Mouse (Mus musculus) liver (tissue): ENCODE results near the gene Krt79.

Experiments used
- DNase-seq: peaks from one replicate; pipeline ENCODE4 v3.0.0-alpha.2; 2020; ENCODE audit warnings: mixed read lengths

The Krt79 gene

DNA sequence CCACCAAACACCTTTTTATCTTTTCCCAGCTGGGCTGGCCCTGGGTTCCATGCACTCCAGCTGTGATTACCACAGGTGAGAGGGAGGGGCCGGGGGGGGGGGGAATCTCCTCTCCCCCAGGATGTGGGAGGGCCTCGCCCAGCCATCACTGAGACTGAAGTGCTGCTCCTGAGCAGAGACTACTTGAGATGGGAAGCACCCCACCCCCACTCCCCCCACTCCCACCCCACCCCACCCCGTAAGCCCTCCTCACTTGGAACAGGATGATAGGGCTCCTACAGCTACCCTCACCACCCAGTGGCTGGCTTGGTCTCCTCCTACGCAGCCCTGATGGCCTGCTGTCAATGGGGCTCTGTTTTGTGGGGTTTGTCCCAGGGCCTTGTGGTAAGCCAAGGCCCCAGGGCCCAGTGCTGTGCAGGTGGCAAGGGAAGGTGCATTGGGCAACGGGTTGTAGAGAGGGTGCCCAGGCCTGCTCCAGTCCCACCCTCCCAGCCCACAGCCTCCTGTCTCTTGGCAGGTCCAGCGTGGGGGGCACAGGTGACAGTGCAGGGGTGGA, at the start of gene Krt79:
Gene Krt79 (minus strand): TSS at position 51 of the 556 bp plus-strand sequence.
- no peak for DNase-seq

DNA sequence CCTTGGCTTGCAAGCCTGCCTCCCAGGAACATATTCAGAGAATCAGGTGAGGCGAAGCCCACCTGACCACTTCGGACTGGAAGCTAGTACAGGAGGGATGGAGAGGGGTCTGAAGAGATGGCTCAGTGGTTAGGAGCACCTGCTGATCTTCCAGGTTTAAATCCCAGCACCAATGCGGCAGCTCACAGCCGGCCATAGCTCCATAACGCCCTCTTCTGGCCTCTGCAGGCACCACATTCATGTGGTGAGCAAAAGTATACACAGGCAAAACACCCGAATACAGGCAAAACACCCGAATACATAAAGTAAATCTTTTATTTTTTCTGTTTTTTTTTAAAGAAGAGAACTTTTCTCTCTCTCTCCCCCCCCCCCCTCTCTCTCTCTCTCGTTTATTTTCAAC, 48.6 kb upstream of the Krt79 start:
- DNase-seq: no peak

DNA sequence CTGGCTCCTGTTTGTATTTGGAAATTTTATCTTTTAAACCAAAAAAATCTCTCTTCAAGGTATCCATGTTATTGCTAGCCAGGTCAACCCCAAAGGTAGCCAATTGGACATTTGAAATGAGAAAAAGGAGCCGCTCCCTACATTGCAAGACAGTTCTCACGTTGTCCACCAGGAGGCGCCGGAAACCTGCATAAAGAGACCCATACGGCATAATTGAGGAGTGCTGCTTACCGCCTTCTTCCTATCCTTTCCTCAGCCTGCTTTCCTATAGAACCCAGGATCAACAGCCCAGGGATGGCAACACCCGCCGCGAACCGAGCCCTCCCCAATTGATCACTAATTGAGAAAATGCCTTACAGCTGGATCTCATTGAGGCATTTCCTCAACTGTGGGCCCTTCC, 48.0 kb upstream of the Krt79 start:
- DNase-seq: peak; percentile 81

DNA sequence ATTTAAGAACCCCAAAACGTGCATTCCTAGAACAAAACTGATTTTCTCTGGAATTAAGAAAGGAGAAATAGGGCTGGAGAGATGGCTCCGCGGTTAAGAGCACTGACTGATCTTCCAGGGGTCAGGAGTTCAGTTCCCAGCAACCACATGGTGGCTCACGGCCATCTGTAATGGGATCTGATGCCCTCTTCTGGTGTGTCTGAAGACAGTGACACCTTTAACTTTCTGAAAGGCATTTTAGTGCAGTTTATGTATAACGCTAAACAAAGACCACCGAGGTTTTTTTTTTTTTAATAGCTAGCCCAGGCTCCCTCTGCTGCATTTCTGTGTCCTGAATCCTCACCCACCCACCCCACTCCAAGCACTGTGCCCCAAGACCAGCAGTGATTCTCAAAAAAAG, 44.6 kb upstream of the Krt79 start:
- DNase-seq: no peak

DNA sequence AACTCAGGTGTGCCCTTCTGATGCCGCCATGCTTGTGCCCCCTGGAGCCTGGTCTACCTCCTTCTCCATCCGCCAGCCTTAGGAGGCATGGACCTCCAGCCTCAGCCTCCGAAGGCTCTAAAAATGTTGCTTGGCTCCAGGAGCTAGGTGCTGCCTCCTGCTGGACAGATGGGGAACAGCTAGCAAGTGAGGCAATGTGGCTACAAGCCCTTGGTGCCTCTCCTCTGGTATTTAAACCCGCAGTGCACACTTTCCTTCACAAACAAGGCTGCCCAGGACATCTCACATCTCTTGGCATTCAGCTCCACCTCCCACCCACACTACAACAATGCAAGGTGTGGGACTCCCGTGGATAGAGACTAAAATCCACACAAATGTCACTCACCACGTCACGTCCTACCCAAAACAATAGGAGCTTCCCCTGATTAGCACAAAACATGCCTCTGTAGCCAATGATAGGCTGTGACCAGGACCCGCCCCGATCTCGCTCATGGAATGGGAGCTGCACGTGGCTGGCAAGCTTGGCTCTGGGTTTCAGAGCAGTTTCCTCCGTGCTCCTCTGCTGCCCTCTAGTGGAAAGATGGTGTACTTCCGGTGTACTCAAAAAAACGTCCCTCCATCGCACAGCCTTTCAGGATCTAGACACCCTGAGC, 44.0 kb upstream of the Krt79 start:
- peak; percentile 90 for DNase-seq

DNA sequence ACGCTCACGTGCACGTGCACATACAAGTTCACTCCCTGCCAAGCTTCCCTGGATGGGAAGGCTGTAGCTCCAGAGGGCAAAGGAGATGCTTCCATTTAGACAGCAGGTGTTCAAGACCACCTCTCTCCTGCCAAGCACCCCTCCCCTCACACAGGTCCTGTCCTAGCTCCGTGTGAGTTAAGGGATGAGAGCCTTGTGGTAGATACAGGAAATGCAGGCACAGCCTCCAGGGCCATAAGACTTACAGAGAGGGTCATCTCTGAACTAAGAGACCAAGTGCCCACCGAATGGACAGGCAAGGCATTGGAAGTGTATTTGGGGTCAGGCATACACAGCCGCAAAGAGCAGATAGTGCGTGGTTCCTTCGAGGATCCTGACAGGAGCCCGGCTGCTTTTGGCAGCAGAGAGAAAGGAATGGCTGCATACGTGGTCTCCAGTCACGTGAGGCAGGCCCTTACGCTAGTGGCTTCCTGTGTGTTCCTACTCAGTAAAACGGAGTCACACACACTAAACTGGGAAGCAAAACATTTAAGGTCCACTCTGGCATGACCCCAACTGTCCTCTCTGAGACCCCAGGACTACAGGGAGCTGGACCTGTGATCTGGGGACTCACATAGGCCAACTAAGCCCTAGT, 43.3 kb upstream of the Krt79 start:
- DNase-seq: no peak

DNA sequence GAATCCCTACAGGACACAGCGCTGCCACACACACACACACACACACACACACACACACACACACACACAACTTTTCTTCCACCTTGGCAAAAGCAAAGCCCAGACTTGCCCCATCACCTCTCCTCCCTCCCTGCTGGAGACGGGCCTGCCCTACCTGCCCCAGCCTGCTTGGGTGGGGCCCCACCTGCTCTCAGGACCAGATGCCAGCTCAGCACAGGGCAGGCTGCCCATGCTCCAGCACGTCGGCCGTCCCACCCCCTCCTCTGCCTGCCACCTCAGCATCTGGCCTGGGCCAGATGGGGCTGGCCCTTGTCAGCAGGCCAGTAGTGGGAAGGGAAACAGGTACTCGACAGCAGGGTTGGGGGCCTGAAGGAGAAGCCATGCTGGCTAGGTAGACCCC, 40.7 kb upstream of the Krt79 start:
- DNase-seq: no peak

DNA sequence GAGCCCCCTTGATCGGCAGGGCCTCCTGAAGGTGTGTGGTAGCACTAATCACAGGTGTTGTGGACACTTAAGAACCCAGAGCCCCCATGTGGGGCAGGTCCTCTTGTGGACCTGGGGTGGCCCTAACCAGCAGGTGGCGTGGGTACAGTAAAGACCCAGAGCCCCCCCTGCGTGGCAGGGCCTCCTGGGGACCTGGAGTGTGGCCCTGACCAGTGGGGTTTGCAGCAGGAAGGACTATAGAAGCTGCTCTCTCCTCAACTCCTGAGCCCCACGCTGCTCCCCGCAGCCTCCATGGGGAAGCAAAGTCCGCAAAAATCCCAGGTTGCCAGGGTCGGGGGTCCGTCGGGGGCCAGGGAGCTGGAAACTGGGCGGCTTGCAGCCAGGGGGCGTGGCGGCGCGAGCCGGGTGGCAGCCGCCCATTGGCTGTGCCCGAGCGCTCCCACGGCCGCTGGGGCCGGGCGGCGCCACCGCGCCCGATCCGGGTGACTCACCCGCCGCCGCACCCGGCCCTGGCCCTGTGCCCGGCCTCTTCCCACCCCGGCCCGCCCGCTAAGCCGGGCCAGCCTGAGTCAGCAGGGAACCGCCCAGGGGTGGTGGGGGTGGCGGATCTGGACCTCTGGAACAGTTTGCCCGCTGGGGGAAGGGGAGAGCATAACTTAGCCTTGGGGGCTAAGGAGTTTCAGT, 37.1 kb upstream of the Krt79 start:
- DNase-seq: peak; percentile 94

DNA sequence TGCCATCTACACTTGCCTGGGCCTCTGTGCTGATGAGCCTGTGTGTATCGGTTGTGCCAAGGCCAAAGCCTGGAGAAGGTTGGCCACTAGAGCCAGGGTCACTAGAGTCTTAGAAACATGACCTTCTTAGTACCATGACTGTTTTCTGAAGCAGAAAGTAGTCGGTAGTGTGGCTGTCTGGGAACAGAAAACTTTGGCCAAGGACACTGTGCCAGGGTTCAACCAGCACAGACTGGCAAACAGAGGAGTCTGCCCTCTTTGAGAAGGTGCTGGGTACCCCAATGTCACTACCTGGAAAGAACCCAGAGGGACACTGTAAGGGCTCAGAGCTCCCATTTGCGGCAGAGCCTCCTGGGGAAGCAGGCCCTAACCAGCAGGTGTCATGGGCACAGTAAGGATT, 36.5 kb upstream of the Krt79 start:
- no peak for DNase-seq

DNA sequence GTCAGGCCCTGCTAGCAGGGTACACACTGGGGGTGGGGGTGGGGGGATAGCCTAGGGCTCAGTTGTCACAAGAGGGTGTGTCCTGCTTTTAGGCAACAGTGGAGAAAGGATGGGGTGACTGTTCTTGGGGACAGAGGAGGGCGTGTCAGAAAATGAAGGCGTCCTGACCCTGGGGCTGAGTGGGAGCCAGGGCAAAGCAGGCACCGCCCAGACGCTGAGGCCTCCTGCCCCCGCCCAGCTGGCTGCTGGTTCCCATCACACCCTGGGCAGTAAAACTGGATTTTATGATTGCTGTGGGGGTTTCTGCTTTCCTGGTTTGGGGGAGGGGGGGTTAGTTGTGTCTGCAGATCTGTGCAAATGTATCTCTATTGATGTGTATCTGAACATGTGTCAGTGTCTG, 35.9 kb upstream of the Krt79 start:
- peak; percentile 84 for DNase-seq

DNA sequence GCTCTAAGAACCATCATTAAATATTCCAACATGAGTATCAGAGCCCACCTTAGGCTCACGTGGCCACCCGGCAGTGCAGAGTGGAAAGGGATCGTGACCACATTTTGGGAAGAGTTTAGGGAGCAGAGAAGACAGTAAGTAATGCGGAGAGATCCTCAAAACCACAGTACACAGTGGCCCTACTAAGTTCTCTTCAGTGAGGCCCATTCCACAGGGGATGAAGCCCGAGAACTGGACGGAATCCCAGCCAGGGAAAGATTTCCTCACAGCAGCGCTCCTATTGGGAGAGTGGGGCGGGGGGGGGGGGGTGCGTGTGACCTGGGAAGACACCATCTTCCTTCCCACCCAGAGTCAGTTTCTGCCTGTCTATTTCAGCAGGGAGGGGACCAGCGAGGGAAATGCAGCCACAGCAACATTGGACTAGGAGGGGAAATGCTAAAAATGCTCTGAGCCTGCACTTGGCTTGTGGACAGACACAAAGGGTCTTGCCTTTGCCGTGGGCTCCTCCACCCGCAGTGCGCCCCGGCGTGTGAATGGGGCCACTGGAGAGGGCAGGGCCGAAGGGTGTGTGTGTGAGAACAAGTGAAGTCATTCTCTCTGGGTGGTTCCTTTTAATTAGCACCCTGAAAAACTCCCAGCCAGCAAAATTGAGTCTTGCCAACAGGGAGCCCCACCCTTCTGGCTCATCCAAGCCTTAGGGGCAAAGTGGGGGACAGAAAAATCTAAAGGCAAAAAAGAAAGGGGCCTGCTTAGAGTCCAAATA, 34.1 kb upstream of the Krt79 start:
- peak; percentile 34 for DNase-seq

DNA sequence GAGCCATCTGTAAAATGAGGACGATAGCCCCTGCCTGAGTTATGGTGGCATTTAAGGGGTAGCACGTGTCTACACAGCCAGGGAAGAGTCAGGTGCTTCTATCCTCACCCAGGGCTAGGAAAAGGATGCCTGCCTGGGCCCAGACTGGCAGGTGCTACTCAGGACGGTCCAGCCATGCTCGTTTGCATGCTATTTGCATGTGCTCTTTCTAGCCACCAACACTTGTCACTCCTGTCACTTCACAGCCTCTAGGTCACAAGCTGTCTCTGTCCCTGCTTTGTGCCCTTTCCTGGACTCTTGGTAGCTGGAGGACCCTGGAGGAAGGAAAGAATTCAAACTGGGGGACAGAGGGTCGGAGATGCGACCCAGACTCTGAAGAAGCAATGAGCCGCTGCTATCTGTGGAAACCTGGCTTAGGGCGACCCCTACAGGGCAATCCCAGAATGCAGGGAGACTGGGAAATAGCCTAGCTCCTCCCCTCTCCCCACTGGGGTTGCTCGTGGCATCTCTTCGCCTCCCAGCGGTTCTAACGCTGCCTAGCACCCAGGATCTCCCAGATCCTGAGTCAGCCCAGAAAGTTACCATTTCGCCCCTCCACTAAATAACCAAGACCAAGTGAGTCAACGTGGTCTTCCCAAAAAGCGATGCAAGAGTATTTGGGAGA, 33.4 kb upstream of the Krt79 start:
- peak; percentile 93 for DNase-seq

DNA sequence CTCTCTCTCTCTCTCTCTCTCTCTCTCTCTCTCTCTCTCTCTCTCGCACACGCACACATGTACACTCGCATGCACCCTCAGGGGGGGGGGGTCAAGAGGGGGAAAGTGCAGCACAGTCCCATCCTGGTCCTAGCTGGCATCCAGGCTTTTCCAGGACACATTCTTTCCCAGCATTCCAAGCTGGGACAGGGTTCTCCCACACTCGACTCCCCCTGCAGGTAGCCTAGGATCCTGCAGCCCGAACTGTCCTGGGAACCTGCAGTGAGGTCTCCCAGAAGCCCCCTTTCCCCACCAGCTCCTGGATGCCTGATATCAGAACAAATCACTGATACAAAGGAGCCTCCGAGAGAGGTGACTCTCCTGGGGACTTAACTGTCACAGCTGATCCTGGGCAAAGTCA, 30.4 kb upstream of the Krt79 start:
- peak; percentile 40 for DNase-seq

DNA sequence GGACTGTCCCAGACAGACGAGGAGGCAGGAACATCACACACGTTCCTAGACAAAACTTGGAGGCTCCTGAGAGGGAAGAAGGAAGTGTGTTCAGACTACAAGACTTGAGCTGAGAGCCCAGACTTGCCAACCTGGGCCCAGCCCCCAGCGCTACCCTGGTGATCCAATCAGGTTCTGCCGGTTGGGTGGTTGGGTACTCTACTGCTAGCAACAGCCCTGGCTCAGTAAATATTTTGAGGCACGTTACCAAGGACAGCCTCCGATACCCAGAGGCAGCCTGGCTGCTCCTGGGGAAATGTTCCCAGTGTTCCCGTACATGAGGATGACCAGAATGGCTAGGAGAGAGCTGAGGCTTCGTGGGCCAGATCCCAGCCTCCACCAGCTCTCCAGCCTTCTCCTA, 26.7 kb upstream of the Krt79 start:
- no peak for DNase-seq

DNA sequence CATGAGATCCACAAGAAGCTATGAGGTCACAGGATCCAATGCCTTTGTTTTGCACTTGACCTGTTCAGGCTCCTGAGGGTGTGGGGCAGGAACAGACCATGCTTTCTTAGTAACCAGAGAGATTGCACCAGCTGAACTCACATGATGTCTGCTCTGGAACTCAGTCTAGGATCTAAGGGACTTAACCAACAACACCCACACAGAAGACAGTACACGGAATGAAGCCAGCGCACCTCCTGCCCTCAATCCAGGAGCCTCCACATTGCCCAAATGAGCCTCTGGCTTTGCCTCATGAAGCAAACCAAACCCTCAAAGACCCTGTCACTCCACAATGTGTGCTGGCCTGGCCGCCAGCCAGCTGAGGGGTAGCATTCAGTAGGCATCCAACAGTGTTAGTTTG, 18.8 kb upstream of the Krt79 start:
- no peak for DNase-seq

DNA sequence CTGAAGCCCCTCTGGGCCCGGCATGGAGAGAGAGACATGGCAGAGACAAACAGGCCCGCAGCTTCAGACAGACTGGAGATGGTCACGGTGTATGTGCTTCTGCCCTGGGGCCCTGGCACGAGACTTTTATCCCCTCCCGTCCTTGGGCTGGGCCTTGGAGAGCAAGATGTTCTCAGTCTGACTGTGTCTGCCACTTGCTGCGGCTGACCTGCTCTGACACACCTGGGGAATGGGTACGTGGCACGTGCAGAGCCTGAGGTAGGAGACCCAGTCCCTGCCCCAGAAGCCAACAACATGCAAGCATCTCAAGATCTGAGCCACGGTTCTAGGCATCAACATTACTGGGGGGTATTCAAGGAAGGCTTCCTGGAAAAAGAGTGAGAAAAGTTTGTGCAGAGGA, 14.1 kb upstream of the Krt79 start, which contains the start of gene Krt78:
Gene Krt78 (minus strand): TSS at position 101 of the 400 bp plus-strand sequence.
- no peak for DNase-seq

DNA sequence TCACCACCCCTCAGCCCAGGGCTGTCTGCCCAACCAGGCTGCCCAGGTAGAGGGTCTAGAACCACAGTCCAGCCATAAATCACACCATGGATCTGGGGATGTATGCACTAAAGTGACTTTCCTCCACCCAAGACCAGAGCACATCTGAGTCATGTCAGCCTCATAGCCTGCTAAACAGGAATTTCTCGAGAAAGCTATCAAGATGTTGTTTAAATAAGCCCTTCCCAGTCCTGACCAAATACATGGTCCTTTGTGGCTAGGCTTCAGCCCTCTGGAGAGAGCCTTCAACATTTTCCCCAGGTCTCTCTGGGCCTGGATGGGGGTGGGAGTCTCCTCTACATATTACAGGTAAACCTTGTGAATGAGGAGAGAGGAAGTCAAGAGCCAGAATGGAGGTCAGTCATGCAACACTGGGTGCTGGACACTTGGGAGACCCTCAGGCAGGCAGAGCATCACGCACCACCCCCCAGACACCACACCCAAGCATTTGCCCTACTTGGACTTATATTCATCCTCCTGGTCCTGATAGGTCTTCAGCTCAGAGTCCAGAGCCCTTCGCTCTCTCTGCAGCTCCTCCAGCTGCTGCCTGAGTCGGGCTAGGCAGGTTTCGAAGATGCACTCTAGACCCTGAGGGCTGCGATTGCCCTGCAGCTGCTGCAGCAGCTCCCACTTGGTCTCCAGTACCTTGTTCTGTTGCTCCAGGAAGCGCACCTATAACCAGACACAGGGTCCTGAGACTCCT, 12.8 kb upstream of the Krt79 start:
- no peak for DNase-seq

DNA sequence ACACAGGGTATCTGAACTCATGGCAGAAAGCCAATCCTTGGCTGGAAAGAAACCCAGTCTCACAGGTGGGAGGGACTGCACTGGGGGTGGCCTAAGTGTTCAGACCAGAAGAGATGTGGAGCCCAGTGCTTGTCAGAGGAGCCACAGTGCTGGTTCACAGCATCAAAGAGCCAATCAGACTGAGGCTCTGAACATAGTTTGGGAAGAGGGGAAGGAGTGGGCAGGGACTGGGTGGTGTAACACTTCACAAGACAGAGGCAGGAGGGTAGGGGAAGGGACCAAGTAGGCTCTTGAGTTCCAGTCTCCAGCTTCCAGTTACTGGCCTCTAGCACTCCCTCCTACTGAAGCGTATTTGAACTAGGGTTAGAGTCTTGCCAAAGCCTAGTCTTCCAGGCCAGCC, 5.3 kb upstream of the Krt79 start:
- no peak for DNase-seq

DNA sequence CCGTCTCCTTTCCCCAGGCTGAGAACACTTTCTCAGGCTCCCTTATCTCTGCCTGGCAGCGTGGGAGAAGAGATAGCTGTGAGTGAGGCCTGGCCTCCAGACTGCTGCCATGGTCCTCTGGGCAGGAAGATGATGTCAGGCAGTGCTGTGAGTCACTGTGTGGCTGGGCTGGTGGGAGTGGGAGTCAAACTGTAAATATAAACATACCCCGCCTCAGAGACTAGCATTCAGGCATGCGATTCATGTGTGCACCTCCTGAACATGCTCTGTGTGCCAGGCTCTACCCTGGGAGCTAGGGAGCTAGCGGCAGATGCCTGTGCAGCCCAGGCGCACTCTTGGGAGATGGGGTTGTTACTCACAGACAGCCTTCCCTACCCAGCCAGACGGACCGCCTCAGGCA, 1.8 kb upstream of the Krt79 start:
- DNase-seq: no peak

DNA sequence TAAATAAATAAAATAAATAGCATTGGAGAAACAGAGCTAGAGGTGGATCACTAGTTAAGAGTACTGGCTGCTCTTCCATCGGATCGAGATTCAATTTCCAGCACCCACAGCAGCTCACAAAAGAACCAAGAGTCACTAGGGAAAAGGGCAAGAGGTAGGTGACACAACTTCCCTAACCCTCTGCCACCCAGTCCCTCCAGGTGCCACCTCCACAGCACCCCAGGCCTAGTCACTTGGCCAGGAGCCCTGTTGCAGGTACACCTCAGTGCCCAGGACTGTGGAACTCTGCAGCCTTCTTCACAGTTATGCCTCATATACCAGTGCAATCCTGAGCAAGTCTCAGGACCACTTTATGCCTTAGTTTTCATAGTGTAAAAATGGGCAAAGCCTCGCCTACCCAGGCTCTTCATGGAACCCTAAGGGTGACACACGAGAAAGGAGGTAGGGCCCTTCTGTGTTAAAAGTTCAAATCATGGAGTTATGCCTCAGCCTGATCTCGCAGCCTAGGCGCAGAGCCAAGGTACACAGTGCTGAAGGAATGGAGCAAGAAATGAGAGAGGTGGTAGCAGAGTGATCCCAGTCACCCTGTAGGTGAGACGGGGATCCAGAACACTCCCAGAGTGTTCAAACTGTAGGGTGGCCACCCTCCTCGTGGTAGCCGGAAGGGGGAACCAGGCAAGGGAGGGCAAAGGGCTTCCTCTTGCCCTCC, 1.4 kb downstream of the Krt79 start:
- DNase-seq: no peak

DNA sequence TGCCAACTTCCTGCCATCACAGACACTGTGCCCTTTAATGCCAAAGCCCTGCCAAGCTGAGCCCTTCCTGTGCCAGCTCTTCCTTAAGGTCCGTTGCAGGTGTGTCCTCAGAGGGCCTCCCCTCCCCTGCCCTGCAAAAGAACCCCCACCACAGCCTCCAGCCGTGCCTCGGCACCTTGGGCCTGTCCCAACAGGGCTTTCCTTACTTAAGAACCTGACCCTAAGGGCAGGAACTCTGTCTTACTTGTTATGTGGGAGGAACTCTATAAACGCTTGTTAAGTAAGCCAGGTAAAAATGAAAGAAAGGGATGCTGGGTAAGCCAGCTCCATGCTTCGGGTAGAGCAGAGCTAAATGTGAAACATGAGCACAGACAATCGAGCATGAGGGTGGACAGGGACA, 7.1 kb downstream of the Krt79 start:
- no peak for DNase-seq
